Mouse (Mus musculus) testis, adult 2 months (tissue): ENCODE measurements around the gene Cramp1l. TPM values are rescaled to one million over a fixed set of nuclear protein-coding genes. Genes with fewer than 3 reads are reported as not detected.

Source experiments
- H3K27ac ChIP-seq: fragments of 200-500 bp; 2 replicates; pipeline ENCODE4 v1.5.1; 2012; ENCODE audit warnings: low read depth, low read length; ENCODE audit not compliant: control insufficient read depth, insufficient read depth
- H3K27me3 ChIP-seq: fragments of 200-500 bp; 2 replicates; pipeline ENCODE4 v1.6.1; 2012; ENCODE audit warnings: mild to moderate bottlenecking, low read length, moderate library complexity; ENCODE audit not compliant: control insufficient read depth, insufficient read depth
- H3K36me3 ChIP-seq: fragments of 200-500 bp; 2 replicates; pipeline ENCODE4 v1.6.1; 2012; ENCODE audit warnings: mild to moderate bottlenecking, low read length; ENCODE audit not compliant: control insufficient read depth, insufficient read depth
- H3K4me1 ChIP-seq: fragments of 200-500 bp; 2 replicates; pipeline ENCODE4 v1.6.1; 2012; ENCODE audit warnings: low read length; ENCODE audit not compliant: control insufficient read depth, insufficient read depth
- H3K4me3 ChIP-seq: fragments of 200-500 bp; 2 replicates; pipeline ENCODE4 v1.5.1; 2012; ENCODE audit warnings: low read depth, mild to moderate bottlenecking, low read length, moderate library complexity, mixed read lengths; ENCODE audit not compliant: control insufficient read depth
- CTCF ChIP-seq: fragments of 200-500 bp; IDR thresholded peaks from 2 replicates; pipeline ENCODE4 v1.5.1; 2012; ENCODE audit warnings: low read depth, mild to moderate bottlenecking, inconsistent platforms, low read length, moderate library complexity; ENCODE audit not compliant: control insufficient read depth, insufficient read depth, insufficient replicate concordance
- POLR2A ChIP-seq: fragments of 200-500 bp; IDR thresholded peaks from 2 replicates; pipeline ENCODE4 v1.6.1; 2012; ENCODE audit warnings: low read depth, mild to moderate bottlenecking, inconsistent platforms, low read length, moderate library complexity; ENCODE audit not compliant: control insufficient read depth
- polyA plus RNA-seq: library from polyadenylated mRNA; depleted of rRNA; stranded (reverse); fragments of >200 nt; gene quantifications from 2 replicates; pipeline ENCODE4 v1.2.3, GENCODE M21; 2012; rRNA removed

The Cramp1l gene
- 26.5 and 27.6 TPM in 2 replicates for polyA plus RNA-seq

DNA sequence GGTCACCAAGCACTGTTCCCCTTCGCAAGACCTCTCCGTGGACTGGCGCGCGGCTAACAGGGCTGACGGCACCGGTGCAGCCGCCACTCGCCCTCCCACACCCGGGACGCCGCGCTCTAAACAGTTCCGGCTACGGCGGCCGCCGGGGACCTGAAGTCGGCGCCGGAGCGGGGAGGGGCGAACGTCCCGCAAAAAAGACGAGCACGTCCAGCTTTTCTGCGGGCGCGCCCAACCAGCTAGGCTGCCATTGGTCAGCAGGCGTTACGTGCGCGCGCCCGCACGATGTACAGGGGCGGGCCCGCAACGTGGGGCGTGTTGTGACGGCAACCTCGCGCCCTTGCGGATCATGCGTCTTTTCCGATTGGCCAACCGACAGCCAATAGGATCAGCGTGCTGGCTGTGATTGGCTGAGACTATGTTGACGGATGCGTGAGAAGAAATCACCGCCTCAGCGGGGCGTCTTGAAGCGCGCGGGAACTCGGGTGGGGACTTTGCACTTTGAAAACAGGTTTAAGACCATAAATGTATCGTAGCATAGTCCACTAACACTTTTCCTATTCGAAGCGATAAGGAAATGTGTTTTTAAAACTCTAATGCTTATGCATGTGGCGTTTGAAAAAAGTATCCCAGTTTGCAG, at the start of gene Cramp1l, which contains the start of gene Ift140:
Cramp1l (minus strand) TSS at position 134 of the 637 bp plus-strand sequence.
Ift140 (plus strand) TSS at position 431 of the 637 bp plus-strand sequence.
- H3K4me1 ChIP-seq: no peaks in the 10 kb centered on the region; the same call in 1 of the 2 replicates
- peak within 1 kb of the TSS; percentile 96 for H3K4me3 ChIP-seq
- no peaks in the 10 kb centered on the region for H3K27me3 ChIP-seq
- H3K36me3 ChIP-seq: peaks cover 2% of the 10 kb centered on the region
- peak within 1 kb of the TSS; percentile 93 for H3K27ac ChIP-seq
- TF ChIP-seq CTCF: no peak
- TF ChIP-seq POLR2A: no peak

GRCm38 (mm10) chr17:25065189-25065588, 49.6 kb upstream of the Cramp1l start:
- Histone ChIP-seq H3K4me3 (no peak overlapping the region), H3K36me3 (peaks cover 3% of the 10 kb centered on the region), H3K27ac (no peak overlapping the region), H3K27me3 (no peaks in the 10 kb centered on the region), H3K4me1 (peaks cover 5% of the 10 kb centered on the region)
- TF ChIP-seq CTCF: no peak
- TF ChIP-seq POLR2A: no peak

- peaks cover 5% of the 10 kb centered on the region for H3K4me1 ChIP-seq
- no peaks in the 10 kb centered on the region for H3K27me3 ChIP-seq
- TF ChIP-seq CTCF: no peak
- TF ChIP-seq POLR2A: no peak
- peak overlapping the region; percentile 30 for H3K27ac ChIP-seq
- H3K36me3 ChIP-seq: peaks cover 3% of the 10 kb centered on the region
- no peak overlapping the region for H3K4me3 ChIP-seq
Observed at GRCm38 (mm10) chr17:25064351-25064750, 48.8 kb upstream of the Cramp1l start.

DNA sequence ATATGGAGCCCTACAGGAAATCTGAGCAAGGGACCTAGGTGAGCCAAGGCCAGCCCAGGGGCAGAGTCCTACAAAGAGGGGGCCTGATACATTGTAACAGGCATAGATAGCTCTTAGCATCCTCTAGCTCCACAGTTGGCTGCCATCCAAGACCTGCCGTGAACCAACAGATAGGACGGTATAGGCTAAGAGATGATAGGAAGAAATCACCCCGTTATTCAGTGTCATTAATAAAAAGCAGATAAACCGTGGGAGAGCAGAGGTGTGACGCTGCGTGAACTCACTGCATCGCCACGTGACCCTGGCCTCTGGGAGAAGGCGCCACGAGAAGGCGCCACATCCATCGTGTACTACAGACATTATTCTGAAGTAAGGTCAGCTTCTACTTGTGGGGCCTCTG, 48.3 kb upstream of the Cramp1l start:
- TF ChIP-seq CTCF: no peak
- TF ChIP-seq POLR2A: no peak
- Histone ChIP-seq H3K4me1 (peaks cover 5% of the 10 kb centered on the region), H3K36me3 (peaks cover 3% of the 10 kb centered on the region), H3K27ac (peak overlapping the region; percentile 30), H3K4me3 (no peak overlapping the region), H3K27me3 (no peaks in the 10 kb centered on the region)

DNA sequence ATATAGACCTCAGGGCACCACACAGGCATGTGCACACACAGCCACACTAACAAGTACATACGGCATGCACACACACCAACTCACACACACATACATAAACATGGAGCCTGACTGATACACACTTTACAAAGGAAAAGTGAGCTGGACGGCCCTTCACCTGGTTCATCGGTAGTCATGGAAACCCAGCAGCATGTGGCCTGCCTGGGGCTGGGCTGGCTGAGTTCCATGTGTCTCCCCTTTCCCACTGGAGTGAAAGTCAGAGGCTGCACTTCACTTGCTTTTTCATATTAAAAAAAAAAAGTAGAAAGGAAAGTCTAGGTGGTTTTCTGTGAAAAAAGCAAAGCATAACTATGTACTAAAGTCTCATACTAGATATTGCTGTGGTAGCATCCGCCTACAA, 47.7 kb upstream of the Cramp1l start:
- Histone ChIP-seq H3K36me3 (peaks cover 3% of the 10 kb centered on the region), H3K27ac (no peak overlapping the region), H3K27me3 (no peaks in the 10 kb centered on the region), H3K4me1 (peaks cover 5% of the 10 kb centered on the region), H3K4me3 (no peak overlapping the region)
- TF ChIP-seq POLR2A (no peak), CTCF (no peak)

- H3K36me3 ChIP-seq: peaks cover 1% of the 10 kb centered on the region; the same call in 1 of the 2 replicates
- TF ChIP-seq POLR2A: no peak
- TF ChIP-seq CTCF: no peak; the same call in 1 of the 2 replicates
- no peak overlapping the region for H3K27ac ChIP-seq
- no peak overlapping the region for H3K4me3 ChIP-seq
- no peaks in the 10 kb centered on the region for H3K27me3 ChIP-seq
- no peaks in the 10 kb centered on the region for H3K4me1 ChIP-seq
Observed at GRCm38 (mm10) chr17:25057041-25057440, 41.5 kb upstream of the Cramp1l start.

DNA sequence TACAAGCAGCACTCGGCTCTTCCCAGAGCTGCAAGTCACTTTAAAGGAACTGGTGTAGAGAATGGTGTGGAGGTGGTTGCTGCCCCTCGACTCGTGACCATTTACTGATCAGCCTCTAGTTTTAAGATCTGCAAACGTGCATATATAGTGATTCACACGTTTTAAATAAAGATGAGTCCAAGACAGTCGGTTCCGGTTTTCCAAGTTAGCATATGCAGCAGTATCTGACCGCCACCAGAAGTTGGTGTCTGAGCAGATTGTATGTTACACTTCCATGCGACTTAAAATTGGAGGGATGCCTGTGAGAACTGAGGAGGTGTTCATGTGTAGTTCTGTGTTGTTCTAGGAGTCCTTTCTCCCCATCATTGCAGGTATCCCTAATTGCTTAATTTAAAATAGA, 37.7 kb upstream of the Cramp1l start:
- H3K27me3 ChIP-seq: no peaks in the 10 kb centered on the region
- H3K4me1 ChIP-seq: no peaks in the 10 kb centered on the region
- H3K4me3 ChIP-seq: no peak overlapping the region
- no peak for TF ChIP-seq CTCF
- TF ChIP-seq POLR2A: no peak
- H3K27ac ChIP-seq: no peak overlapping the region
- H3K36me3 ChIP-seq: peaks cover 4% of the 10 kb centered on the region
